Mouse (Mus musculus) layer of hippocampus, postnatal 10 days (tissue): ENCODE results near the gene Eml2. TPM values are rescaled to one million over a fixed set of nuclear protein-coding genes. Genes with fewer than 3 reads are reported as not detected.

ENCODE experiments used
- microRNA-seq, 2 experiments: library from miRNA; unstranded; fragments of <30 nt; microRNA quantifications; one replicate each; pipeline ENCODE4 v1.2.0; 2021
- total RNA-seq, 2 experiments: library from RNA; stranded (reverse); gene quantifications; 2 replicates each; pipeline ENCODE4 v1.2.3; 2021

The Eml2 gene
- total RNA-seq, 2 experiments from 2014 or later: 183 to 198 TPM

Small RNAs within 50 kb of the gene (microRNA-seq; reads per million reads assigned to microRNA genes)
- gene Mir330: 4,576 to 5,510 reads per million in 2 experiments

Other genes starting within 250 kb of the Eml2 start
- 1 to 10 TPM in 1 of 2 experiments, under 1 TPM in 1; 0.91 to 1.3 TPM for gene Nanos2, start 189.0 kb upstream of the Eml2 start, total RNA-seq
- 10 to 100 TPM; 28.0 to 29.1 TPM for gene Mypop, start 185.2 kb upstream of the Eml2 start, total RNA-seq
- gene Irf2bp1, start 172.4 kb upstream of the Eml2 start, total RNA-seq: 10 to 100 TPM; 45.5 to 49.7 TPM
- gene Foxa3, start 152.9 kb upstream of the Eml2 start, total RNA-seq: not detected
- gene Sympk, start 152.0 kb upstream of the Eml2 start, total RNA-seq: 10 to 100 TPM; 88.4 to 90.2 TPM
- under 1 TPM; 0.21 to 0.58 TPM for gene Rsph6a, start 121.7 kb upstream of the Eml2 start, total RNA-seq
- gene Dmwd, start 100.2 kb upstream of the Eml2 start, total RNA-seq: 100 to 1,000 TPM; 141 to 148 TPM
- gene Dmpk, start 92.6 kb upstream of the Eml2 start, total RNA-seq: 10 to 100 TPM; 33.3 to 37.2 TPM
- gene Six5, start 81.8 kb upstream of the Eml2 start, total RNA-seq: 1 to 10 TPM; 2.0 to 2.2 TPM
- gene Gm4969, start 58.1 kb upstream of the Eml2 start, total RNA-seq: 1 to 10 TPM; 1.1 to 1.7 TPM
- 10 to 100 TPM; 11.5 to 13.9 TPM for gene Fbxo46, start 56.6 kb upstream of the Eml2 start, total RNA-seq
- 10 to 100 TPM; 20.9 to 22.8 TPM for gene Qpctl, start 27.1 kb upstream of the Eml2 start, total RNA-seq
- 100 to 1,000 TPM in 1 of 2 experiments, 10 to 100 TPM in 1; 94.1 to 100 TPM for gene Snrpd2, start 26.7 kb upstream of the Eml2 start, total RNA-seq
- 1 to 10 TPM; 3.0 to 4.1 TPM for gene Gipr, start 10.3 kb upstream of the Eml2 start, total RNA-seq
- gene Gpr4, start 36.1 kb downstream of the Eml2 start, total RNA-seq: 1 to 10 TPM; 3.5 to 3.6 TPM
- gene Opa3, start 51.9 kb downstream of the Eml2 start, total RNA-seq: 10 to 100 TPM; 36.2 to 37.8 TPM
- gene Vasp, start 95.4 kb downstream of the Eml2 start, total RNA-seq: 10 to 100 TPM; 26.4 to 27.3 TPM
- gene Ppm1n, start 103.6 kb downstream of the Eml2 start, total RNA-seq: under 1 TPM in 1 of 2 experiments, not detected in 1; 0.31 TPM
- gene Rtn2, start 106.2 kb downstream of the Eml2 start, total RNA-seq: 100 to 1,000 TPM; 118 to 127 TPM
- gene Fosb, start 133.6 kb downstream of the Eml2 start, total RNA-seq: 1 to 10 TPM; 1.4 to 2.0 TPM
- gene Ercc1, start 168.4 kb downstream of the Eml2 start, total RNA-seq: 10 to 100 TPM; 43.1 to 43.9 TPM
- 10 to 100 TPM; 17.6 to 18.1 TPM for gene Cd3eap, start 183.1 kb downstream of the Eml2 start, total RNA-seq
- gene Ppp1r13l, start 183.3 kb downstream of the Eml2 start, total RNA-seq: 1 to 10 TPM; 3.4 to 4.5 TPM
- 10 to 100 TPM; 33.8 to 33.9 TPM for gene Ercc2, start 205.6 kb downstream of the Eml2 start, total RNA-seq
- gene Klc3, start 227.7 kb downstream of the Eml2 start, total RNA-seq: 1 to 10 TPM; 1.7 to 1.8 TPM
- gene Ckm, start 228.4 kb downstream of the Eml2 start, total RNA-seq: under 1 TPM in 1 of 2 experiments, not detected in 1; 0.27 TPM